Mouse (Mus musculus) forebrain, embryonic 16.5 days (tissue): ENCODE data around the gene Zscan4-ps2. TPM values are rescaled to one million over a fixed set of nuclear protein-coding genes. Genes with fewer than 3 reads are reported as not detected.
"Not testable (repeated sequence)": the region's sequence is repeated elsewhere in the genome, so short reads cannot be mapped to it uniquely, and the experiment has no call there.

Source experiments
- ATAC-seq: fragments of 200-750 bp; cut with Nextera tagmentation; 2 replicates; pipeline ENCODE4 v1.8.0; 2017; ENCODE audit warnings: mild to moderate bottlenecking, moderate library complexity
- H3K27ac ChIP-seq: fragments of 300-500 bp; sonication (generic); 2 replicates; pipeline ENCODE4 v1.5.1; 2014; ENCODE audit warnings: low read length, control low read depth
- H3K27me3 ChIP-seq: fragments of 300-500 bp; sonication (generic); replicated peaks from 2 replicates; pipeline ENCODE4 v1.6.1; 2014; ENCODE audit warnings: low read length; ENCODE audit not compliant: control insufficient read depth, insufficient read depth
- H3K36me3 ChIP-seq: fragments of 300-500 bp; sonication (generic); 2 replicates; pipeline ENCODE4 v1.6.1; 2014; ENCODE audit not compliant: control insufficient read depth, insufficient read depth
- H3K4me1 ChIP-seq: fragments of 300-500 bp; sonication (generic); replicated peaks from 2 replicates; pipeline ENCODE4 v1.6.1; 2014; ENCODE audit warnings: low read length; ENCODE audit not compliant: control insufficient read depth, insufficient read depth
- H3K4me2 ChIP-seq: fragments of 300-500 bp; sonication (generic); 2 replicates; pipeline ENCODE4 v1.6.1; 2014; ENCODE audit warnings: mild to moderate bottlenecking, low read length, control low read depth
- H3K4me3 ChIP-seq: fragments of 300-500 bp; sonication (generic); replicated peaks from 2 replicates; pipeline ENCODE4 v1.5.1; 2014; ENCODE audit warnings: mild to moderate bottlenecking, low read length, control low read depth
- H3K9ac ChIP-seq: fragments of 300-500 bp; sonication (generic); replicated peaks from 2 replicates; pipeline ENCODE4 v1.6.1; 2014; ENCODE audit warnings: low read depth, low read length, control low read depth
- H3K9me3 ChIP-seq: fragments of 300-500 bp; sonication (generic); 2 replicates; pipeline ENCODE4 v1.6.1; 2016; ENCODE audit warnings: low read length; ENCODE audit not compliant: control insufficient read depth
- WGBS: fragments of 180-500 bp; shearing (Covaris S2); extraction: QIAGEN DNeasy Blood & Tissue Kit; methylation state at CpG from one replicate; pipeline ENCODE4 v1.1.7; 2014; 5-methylcytosine and 5-hydroxymethylcytosine counted together
- polyA plus RNA-seq: library from polyadenylated mRNA; unstranded; fragments of >200 nt; fragmentation: Nextera tagmentation; extraction: Ambion mirVana; gene quantifications from 2 replicates; pipeline ENCODE4 v1.2.1, GENCODE M21; 2015

Gene Zscan4-ps2
- polyA plus RNA-seq = not detected in 2 replicates

DNA sequence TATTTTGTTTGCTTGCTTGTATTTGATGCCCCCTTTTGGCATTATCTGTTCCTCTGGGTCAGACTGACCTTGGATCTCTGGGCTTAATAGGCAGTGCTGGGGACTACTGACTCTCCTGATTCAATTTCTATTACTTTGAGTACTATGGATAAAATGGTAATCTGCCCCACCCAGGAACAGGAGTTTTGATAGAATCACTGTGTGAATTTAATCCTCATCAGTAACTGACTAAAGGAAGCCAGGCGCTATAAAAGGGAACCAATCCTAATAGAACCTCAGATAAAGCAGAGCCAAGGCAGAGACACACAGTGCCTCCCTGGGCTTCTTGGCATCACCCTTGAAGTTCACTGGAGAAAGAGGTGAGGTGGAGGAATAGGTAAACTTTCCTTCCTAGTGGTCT is at the start of gene Zscan4-ps2:
Gene Zscan4-ps2, plus strand, starts transcription at position 301 of the 400 bp plus-strand sequence.
- H3K9me3 ChIP-seq, H3K36me3 ChIP-seq, H3K4me3 ChIP-seq, H3K9ac ChIP-seq, H3K4me1 ChIP-seq, H3K4me2 ChIP-seq, ATAC-seq, H3K27me3 ChIP-seq, H3K27ac ChIP-seq: not testable (repeated sequence)
- WGBS = 96% methylated on average over 1 of the region's 1 CpGs

Other genes with a start within 250 kb of the Zscan4-ps2 start
- not detected in 2 replicates for gene Zscan4e, start 203.6 kb upstream of the Zscan4-ps2 start, polyA plus RNA-seq
- gene Zscan4f, start 116.4 kb upstream of the Zscan4-ps2 start, polyA plus RNA-seq = not detected in 2 replicates
- not detected in 2 replicates for gene Zscan4-ps3, start 95.0 kb downstream of the Zscan4-ps2 start, polyA plus RNA-seq
- not detected in 2 replicates for gene Vmn1r72, start 165.8 kb downstream of the Zscan4-ps2 start, polyA plus RNA-seq
- not detected in 2 replicates for gene Vmn1r73, start 216.0 kb downstream of the Zscan4-ps2 start, polyA plus RNA-seq